Mouse (Mus musculus) thymus, adult 2 months (tissue): ENCODE data around the gene Dok4.
"Not testable (repeated sequence)": the region's sequence is repeated elsewhere in the genome, so short reads cannot be mapped to it uniquely, and the experiment has no call there.

Experiments used
- CTCF ChIP-seq: fragments of 200-500 bp; IDR thresholded peaks from 2 replicates; pipeline ENCODE4 v1.5.1; 2012; ENCODE audit warnings: mild to moderate bottlenecking, control low read depth, low read length, moderate library complexity, borderline replicate concordance; ENCODE audit not compliant: control insufficient read depth, poor library complexity, insufficient read depth; ENCODE audit errors: extremely low read depth
- POLR2A ChIP-seq: fragments of 200-500 bp; IDR thresholded peaks from 2 replicates; pipeline ENCODE4 v1.6.1; 2012; ENCODE audit warnings: mild to moderate bottlenecking, low read length, control low read depth, moderate library complexity; ENCODE audit not compliant: control insufficient read depth, poor library complexity, insufficient read depth; ENCODE audit errors: extremely low read depth

- TF ChIP-seq POLR2A, CTCF: not testable (repeated sequence)
Measured at GRCm38 (mm10) chr8:94833901-94834405, 42.2 kb downstream of the Dok4 start.
